Mouse (Mus musculus) layer of hippocampus, adult 9-10 months (tissue): ENCODE measurements at regions not wholly inside any gene's neighbourhood (a gene's known extent, or its start where the extent isn't known, plus 50 kb on each side); places are given as distances from the start of the nearest gene placed in this dataset.

Experiments used
- DNase-seq: peaks from one replicate; pipeline ENCODE4 v3.0.0; 2022; ENCODE audit warnings: low spot score

DNA sequence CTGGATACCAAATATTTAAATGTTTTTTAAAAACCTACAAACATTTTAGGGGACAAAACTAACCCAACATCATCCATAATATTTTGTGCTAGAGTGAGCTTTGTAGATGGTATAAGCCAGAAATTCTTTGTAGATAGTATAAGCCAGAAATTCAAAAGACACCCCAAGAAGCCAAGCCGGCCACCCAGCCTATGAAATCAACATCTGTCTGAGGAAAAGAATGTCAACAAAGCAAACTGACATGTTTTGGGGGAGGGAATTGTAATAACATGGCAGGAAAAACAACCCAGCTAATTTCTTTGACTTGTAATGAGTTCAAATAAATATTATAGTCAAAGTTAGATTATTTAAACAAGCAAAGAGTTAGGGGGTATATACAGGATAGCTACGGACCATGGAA, 246.9 kb upstream of the Gm5148 start:
- DNase-seq, result no peak

DNA sequence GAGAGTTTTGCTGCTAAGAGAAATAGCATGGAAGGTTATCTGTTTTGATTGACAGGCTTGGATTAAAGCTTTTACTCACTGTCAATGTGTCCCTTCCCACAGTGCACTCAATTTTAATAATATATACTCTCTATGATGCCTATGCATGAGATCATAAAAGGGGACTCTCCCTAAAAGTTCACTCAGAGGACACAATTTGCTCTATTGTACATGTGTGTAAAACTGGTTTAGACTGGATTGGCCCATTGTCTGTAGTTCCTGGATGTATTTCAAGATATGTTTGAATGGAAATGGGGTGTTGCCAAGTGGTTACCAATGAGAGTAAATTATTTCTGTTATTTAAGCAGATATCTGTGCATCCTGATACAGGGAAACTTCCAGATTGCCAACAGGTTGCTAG, 244.4 kb upstream of the Gm5148 start:
- no peak for DNase-seq

DNA sequence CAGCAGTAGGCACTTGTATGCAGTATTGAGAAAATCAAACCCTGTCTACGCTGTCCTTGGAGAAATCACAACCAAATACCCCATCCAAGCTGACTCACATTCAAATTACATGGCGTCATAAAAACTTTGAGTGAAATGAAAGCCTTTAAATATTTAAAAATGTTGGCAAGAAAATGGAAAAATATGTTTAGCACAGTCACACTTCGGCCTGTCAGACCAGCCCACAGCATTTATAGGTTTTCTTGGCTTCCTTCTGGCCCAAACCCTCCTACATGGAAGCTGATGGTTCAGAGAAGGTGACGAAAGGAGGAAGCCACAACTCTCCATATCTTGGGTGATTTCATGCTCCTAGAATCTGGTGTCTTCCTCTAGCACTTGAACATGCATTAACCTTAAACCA, 240.9 kb upstream of the Gm5148 start:
- DNase-seq, result no peak

DNA sequence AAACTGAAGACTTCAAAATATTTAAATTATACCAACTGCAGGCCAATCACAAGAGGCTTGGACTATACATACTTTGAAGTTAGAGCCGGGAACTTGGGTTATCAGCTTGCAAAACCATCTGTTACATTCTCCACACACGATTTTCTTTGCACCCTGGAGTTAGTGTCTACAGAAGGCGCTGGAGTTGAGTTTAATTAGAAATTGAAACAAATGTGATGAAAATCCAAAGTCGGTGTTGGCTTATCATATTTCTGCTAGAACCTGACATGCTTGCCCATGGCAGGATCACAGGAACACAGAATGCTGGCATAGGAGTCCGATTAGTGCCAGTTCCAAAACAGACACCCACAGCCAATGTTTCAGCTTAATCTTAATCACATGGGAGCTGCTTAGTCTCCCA, 239.8 kb upstream of the Gm5148 start:
- no peak for DNase-seq

DNA sequence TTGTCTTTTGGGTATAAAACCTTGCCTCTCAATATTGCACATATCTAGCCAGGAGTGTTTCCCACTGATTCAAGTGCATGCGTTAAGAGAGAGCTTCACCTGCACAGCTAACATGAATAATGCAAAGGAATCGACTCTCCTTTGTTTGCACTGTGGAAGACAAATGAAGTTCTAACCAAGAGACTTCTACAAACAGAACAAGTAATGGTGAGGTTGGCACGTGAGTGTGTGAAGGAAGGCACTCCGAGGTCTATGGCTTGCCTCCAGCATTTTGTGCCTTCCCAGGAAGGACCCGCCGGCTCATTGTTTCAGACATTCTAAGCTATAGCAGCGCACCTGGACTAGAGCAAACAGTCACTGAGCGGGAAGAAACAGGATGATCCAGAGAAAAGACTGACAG, 238.5 kb upstream of the Gm5148 start:
- DNase-seq, result no peak

DNA sequence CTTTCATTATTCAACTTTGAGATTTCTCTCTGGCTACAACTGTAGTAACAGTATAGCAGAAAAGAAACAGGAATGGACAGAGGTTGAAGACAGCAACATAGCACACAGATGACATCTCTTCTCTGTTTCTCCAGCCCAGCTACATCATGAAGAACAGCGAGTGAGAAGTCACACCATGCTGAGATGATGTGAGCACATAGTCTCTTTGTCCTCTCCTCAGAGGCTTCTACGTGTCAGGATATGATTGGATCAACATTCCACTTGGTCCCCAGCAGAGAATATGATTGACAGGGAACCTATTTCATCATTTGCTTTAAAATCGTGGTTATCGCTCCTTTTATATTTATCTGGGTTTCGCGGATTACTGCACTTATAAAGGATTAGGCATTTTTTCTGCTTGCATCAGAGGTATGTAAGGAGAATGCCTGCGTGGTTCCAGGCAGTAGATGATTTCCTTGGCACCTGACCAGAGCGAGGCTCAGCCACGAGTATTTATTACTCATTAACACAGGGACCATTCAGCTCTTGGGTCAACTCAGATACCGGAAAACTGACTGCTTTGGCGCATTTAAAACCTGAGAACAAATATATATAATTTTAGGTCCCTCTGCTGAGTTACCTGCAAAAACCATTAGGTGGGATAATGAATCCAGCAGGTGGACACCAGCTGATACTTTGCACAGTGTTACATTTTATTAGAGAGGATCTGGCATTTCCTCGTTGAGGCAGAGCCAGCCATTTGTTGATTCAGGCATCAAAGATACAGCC, 237.9 kb upstream of the Gm5148 start:
- no peak for DNase-seq

DNA sequence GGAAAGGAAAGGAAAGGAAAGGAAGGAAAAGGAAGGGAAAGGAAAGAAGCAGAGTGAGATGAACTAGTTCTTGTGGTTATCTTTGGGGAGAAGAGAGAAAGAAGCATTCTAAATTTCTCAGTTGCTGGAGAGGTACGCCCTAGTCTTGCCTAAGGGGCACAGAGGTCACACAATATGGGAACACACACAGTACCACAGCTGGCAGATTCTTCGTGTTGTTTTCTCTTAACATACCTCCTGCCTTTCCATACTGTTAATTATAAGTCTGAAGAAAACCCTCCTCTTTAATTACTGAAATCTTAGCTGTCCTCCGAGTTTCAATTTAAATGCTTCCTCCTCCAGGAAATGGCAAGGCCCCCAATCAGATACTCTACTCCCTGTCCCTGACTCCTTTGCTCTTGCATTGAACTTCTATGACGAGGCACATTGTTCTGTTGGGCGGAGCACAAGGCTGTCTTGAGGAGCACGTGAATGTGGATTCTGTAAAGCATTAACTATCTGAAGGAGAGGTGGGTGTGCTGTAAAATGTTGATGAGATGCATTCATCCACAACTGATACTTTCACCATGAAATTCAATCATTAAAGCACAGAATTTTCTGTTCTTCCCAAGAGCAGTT, 234.2 kb upstream of the Gm5148 start:
- DNase-seq, result no peak

DNA sequence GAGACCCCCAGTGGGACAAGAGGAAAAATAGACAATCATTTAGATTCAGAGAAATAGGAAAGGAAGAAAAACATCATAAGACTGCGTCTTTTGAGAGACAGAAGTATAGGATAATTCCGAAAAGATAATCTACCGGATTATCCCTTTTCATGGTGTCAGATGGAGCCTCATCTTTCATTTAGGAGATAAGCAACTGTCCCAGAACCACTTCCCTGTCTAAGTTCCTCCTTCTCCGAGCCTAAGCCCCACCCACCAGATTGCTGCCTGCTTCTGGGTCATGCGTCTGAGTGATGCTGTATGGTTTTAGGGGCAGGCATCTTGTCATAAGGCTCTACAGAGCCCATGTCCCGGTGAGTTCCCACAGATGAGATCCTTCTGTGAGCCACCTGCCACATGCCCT, 232.3 kb upstream of the Gm5148 start:
- DNase-seq, result no peak

DNA sequence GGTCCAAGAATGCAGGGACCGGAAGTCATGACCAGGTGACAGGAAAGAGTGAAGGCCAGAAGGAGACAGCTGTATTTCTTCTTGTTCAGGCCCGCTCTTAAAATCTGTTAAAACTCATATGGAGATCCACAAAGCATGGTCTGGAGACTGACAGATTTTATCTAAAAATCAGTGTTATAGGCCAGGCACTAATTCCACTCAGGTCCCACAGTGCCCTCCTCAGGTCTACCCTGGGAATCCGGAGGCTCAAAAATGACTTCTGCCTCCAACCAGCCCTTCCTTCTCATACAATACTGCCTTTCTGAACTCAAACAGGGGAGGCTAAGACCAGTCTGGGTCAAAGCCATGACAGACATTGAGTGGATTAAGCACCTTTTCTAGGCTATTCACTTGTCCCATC, 228.6 kb upstream of the Gm5148 start:
- DNase-seq, result no peak

DNA sequence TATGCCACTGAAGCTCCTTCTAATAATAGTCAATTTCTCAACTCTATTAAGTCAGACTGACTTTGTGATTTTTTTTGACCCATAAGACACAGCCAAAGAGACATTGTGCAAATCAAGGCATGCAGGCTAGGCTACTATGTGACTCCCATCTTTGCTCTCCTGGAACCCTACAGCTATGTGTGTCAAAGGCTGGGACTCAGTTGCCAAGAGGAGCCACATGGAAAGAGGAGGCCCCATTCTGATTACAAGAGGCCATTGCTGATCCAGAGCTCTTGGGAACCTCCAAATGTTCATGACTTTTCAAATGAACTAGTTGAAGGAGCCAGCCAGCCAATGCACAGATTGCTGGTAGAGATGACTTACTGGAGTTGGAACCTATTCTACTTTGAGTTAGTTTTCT, 228.0 kb upstream of the Gm5148 start:
- no peak for DNase-seq

DNA sequence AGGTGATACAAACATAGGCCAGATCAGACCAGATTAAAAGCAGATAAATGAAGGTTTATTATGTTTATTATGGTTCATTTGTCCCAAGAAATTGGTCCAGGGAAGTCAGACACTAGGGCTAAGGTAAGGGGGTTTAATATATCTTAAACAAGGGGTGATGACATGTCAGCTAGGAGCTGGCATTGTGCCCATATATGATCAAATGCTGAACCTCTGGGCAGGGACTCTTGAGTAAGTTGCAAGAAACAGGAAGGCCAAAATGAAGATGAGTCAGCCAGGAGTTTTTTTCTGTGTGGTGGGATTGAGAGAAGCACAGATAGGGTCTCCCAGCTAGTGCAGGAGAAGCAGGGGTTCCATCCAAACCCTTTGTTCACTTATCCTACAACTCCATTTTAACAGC, 219.4 kb upstream of the Gm5148 start:
- no peak for DNase-seq

DNA sequence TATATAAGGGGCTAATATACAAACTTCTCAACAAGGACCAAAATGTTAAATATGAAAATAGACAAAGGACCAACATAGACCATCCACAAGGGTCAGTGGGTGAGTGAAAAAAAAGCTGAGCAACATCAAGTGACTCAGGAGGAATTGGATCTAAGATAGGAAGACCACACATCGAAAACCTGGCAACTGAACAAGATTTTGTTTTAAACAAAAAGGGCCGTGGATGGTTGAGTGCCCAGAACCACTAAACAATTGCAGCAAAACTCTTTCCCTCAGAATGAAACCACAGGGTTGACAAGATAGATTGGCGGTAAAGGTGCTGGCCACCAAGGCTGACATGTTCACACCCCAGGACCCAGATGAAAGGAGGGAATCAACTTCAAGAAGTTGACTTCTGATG, 215.7 kb upstream of the Gm5148 start:
- DNase-seq, result no peak

DNA sequence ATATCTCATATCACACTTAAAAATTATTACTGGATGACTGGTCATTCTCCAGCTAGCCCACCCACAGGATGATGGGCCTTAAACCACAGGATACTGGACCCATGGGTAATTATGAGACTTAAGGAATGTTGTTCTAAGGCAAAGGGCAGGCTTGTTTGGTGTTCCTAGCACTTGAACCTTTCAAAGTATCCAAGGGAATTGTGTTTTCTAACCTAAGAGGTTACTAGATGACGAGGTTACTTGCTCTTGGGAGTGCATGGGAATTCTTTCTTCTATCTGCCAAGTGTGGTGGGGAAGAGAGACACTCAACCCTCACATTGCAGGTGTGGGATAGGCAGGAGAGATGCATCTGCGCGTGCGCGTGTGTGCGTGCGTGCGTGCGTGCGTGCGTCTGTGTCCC, 214.6 kb upstream of the Gm5148 start:
- no peak for DNase-seq

DNA sequence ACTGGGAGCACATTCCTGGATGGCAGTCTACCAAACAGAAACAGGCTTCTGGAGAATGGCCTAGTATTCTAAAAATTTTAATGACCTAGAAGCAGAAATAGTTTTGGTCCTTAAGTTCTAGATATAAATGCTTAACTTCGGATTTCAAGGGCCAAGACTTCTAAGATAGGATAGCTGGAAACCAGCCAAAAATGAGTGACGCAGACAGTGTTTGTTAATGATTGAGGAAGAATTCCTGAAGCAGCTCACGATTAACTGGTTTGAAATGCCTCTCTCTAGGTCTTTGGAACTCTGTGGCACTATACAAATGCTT, 213.9 kb upstream of the Gm5148 start:
- DNase-seq, result no peak

DNA sequence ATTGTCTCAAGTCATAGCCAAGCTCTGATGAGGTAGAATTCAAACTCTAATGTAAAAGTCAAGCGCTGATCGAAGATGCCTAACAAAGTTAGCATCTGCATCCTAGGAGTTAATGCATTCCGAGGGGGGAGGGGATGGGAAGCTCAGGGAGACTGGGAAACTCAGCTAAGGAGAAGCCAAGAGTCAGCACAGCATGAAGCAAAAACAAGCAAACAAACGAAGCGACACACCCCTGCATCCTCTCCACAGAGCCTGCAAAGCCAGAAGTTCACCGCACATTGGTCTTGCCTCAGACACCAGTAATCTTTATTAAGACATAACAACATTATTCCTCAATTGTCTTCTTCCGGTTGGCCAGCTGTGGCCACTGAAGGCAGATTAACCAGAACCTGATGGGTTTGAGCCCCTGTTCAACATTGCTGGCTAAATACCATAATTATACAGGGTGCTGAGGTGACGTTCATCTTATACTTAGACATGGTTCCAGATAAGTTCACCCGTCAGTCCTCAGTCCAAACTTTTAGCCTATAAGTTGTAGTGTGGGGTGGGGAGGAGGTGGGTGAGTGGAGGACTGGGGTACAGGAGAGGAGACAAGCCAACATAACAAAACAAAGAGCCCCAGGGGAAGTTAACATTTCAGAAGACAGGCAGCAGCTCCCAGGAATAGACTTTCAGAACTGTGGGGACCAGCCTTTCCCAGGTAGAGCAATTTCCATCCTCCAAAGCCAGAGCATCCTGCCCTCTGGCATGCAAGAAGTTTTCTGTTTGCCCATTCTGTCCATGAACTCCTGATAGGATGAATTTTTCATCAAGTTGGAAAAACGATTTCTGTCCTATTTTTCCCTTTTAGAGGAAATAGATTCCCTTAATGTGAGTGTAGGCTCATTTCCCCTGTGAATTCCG, 213.3 kb upstream of the Gm5148 start:
- DNase-seq, result no peak

DNA sequence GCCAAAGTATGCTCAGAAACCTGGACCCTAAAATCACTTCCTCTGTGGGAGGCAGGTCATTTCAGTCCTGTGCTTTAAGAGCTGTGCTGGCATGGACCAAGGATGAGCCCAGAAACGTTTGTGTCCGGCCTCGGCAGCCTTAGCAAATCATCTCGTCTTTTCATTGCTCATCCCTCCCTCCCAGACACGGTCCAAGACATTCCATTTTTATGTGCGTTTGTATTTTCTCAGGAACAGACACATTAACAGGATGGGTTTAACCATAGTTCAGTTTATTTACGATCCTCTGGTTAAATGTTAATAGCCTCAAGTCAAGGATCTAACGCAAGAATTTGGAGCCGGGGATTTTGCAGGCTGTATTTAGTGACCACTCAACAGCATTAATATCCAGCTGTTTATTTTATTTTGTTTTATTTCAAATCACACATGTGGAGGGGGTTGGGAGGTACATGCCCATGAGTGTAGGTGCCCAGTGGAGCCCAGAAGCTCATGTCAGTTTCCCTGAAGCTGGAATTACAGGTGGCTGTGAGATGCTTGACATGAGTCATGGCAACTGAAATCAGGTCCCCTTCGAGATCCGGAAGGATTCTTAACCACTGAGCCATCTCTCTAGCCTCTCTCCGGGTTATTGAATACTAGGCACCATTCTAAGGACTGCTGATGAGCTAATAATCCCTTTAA, 212.1 kb upstream of the Gm5148 start:
- DNase-seq, result no peak

DNA sequence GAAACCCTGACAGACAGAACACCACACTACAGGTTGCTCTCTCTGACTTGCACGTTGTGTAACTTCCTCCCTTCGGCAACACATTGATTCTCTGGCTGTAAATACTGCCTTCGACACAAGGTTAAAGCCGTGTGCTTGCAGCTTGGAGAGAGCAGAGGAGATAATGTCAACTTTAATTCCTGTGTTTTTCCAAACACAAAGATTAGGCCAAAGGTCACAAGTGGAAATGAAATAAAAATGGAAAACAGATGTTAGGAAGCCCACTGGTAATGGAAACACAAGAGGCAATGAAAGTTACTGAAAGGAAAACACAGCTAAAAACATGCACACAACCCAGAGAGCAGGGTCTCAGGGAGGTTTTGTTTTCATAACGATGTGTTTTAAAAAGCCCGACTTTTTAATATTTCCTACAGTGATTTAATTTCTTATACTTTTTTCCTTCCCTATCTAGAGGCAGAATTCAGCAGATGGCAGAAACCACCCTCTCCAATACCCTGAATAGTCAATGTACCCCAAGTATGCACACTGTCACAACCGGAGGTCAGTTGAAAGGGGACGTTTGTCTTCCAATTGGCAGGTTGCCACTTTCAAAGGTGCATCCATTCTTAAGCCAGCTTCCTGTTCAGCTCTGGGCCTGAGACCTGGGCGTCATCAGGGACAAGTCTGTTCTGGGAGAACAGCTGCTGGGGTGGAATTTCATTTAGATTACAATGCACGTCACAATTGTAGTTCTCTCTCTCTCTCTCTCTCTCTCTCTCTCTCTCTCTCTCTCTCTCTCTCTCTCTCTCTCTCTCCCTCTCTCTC, 210.8 kb upstream of the Gm5148 start:
- DNase-seq, result no peak

DNA sequence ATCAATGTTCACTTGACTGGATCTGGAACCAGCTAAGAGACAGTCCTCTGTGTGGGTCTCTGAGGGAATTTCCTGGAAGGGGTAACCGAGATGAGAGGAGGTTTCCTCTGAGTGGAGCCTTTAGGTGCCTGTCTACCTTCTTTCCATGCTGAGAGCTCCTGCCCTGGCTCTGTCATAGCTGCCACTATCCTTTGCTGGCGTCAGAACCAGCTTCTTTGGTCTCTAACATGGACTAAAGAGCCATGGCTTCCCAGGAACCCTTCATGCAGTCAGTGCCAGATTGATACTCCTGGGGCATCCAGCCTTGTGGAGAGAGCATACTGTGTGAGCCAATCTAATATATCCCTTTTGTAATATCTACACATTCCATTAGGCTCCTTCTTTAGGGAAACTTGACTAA, 209.9 kb upstream of the Gm5148 start:
- DNase-seq, result no peak

DNA sequence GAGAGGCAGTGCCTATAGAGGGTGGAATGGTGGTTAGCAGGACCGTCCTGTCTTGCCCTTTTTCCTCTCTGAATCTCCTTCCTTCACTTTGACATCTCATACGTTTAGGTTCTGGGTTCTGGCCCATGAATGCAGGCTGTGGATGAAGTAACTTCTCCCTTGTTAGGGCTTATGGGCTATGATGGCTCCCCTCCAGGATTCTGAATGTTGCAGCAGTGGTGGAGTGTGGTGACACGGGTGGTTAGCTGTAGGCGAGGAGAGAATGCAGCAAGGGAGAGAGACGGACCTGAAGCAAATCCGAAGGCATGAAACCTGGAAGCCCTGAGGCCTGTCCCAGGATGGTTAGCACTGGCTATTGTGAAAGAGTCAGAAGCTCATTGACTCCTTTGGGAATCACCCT, 204.4 kb upstream of the Gm5148 start:
- no peak for DNase-seq

DNA sequence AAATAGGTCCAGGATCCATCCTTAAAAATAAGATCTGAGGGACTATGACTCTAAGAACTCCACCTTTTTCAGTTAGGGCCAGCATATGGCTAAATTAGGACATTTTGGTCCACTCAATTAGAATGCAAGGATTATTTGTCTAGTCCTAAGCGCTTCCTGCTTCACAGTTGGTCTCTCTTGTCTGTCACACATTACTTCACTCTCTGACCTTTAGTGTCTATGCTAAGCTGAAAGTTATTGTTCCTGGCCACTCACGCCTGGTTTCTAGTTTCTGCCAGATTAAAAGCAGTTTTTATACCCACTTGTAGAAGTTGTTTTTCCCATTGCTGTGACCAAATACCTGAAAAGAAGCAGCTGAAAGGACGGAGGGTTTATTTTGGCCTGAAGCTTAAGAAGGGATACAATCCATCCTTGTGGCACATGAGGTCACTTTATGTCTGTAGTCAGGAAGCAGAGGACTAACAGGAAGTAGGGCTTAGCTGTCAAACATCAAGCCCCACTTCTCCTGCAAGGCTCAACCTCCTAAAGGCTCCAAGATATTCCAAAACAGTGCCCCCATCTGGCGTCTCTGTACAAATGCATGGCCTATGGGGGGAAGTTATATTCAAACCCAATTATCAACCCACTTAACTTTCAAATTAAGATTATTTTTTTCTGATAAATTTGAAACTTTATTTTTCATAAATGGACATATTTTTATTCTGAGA, 195.3 kb upstream of the Gm5148 start:
- no peak for DNase-seq

DNA sequence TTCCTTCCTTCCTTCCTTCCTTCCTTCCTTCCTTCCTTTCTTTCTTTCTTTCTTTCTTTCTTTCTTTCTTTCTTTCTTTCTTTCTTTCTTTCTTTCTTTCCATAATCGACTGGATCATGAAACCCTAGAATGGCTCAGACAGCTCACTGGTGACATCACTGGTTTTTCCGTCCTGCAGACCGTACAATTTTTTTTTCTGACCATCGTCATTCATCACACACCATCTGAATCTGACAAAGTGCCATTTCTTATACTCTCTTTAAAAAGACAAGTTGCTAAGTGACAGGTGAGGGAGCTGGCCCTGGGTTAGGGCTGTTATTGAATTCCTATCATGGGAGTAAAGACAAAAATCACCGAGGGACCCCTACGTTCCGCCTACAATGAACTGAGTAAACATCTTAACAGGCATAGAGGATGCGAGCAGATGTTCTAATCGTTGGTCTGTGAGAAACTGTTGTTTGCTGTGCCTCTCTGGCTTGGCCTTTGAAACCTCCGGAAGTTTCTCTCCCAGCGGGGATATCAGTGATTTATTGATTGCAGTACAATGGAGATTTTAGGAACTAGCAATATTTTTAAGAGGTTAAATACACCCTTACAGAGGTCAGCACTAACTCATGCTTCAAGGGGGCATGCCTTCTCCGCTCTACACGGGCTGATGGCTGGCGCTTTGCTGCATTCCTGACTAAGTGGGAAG, 192.6 kb upstream of the Gm5148 start:
- DNase-seq, result no peak
